Mouse (Mus musculus) MEL (cell line): ENCODE results near the gene Aifm2. TPM values are rescaled to one million over a fixed set of nuclear protein-coding genes. Genes with fewer than 3 reads are reported as not detected.
A peak's percentile ranks its signal among the peaks of the same experiment; 100 is the strongest.

Experiments
- DNase-seq: peaks from one replicate; pipeline ENCODE4 v3.0.0; 2011; ENCODE audit warnings: low read depth, low spot score
- H3K27ac ChIP-seq: 2 replicates; pipeline ENCODE4 v1.5.1; 2012; ENCODE audit warnings: low read depth, mild to moderate bottlenecking, control low read depth, low read length, moderate library complexity; ENCODE audit not compliant: control insufficient read depth
- H3K27me3 ChIP-seq, 2 experiments: fragments of 150-350 bp in 1 of 2; sonication (generic) in 1 of 2; 2 replicates each; pipeline ENCODE4 v1.6.1; 2012; ENCODE audit warnings: low read length in 2 of 2, mild to moderate bottlenecking in 2 of 2, improper control_type of control experiment in 1 of 2, moderate library complexity in 1 of 2; ENCODE audit not compliant: insufficient read depth in 2 of 2, control insufficient read depth in 1 of 2
- H3K36me3 ChIP-seq, 2 experiments: 2 replicates each; pipeline ENCODE4 v1.6.1; 2012 to 2014; ENCODE audit warnings: low read length in 2 of 2, improper control_type of control experiment in 1 of 2, inconsistent platforms in 1 of 2, mild to moderate bottlenecking in 1 of 2; ENCODE audit not compliant: insufficient read depth in 2 of 2, control insufficient read depth in 1 of 2
- H3K4me1 ChIP-seq, 2 experiments: fragments of 150-350 bp in 1 of 2; sonication (generic) in 1 of 2; 2 replicates each; pipeline ENCODE4 v1.6.1; 2012; ENCODE audit warnings: low read length in 2 of 2, improper control_type of control experiment in 1 of 2, mild to moderate bottlenecking in 1 of 2; ENCODE audit not compliant: insufficient read depth in 2 of 2, control insufficient read depth in 1 of 2
- H3K4me3 ChIP-seq, 2 experiments: fragments of 150-350 bp in 1 of 2; sonication (generic) in 1 of 2; 2 replicates each; pipeline ENCODE4 v1.5.1; 2012; ENCODE audit warnings: low read depth in 2 of 2, low read length in 2 of 2, mild to moderate bottlenecking in 2 of 2, moderate library complexity in 2 of 2, control low read depth in 1 of 2, improper control_type of control experiment in 1 of 2; ENCODE audit not compliant: control insufficient read depth in 1 of 2, insufficient read depth in 1 of 2
- H3K79me2 ChIP-seq: 2 replicates; pipeline ENCODE4 v1.6.1; 2012; ENCODE audit warnings: mild to moderate bottlenecking, low read length, moderate library complexity; ENCODE audit not compliant: control insufficient read depth, poor library complexity, insufficient read depth
- H3K9ac ChIP-seq: 2 replicates; pipeline ENCODE4 v1.6.1; 2012; ENCODE audit warnings: low read depth, mild to moderate bottlenecking, control low read depth, low read length, moderate library complexity; ENCODE audit not compliant: control insufficient read depth, poor library complexity, severe bottlenecking
- H3K9me3 ChIP-seq: fragments of 150-350 bp; sonication (generic); replicated peaks from 2 replicates; pipeline ENCODE4 v1.6.1; 2012; ENCODE audit warnings: mild to moderate bottlenecking, low read length, improper control_type of control experiment, moderate library complexity; ENCODE audit not compliant: insufficient read depth
- CTCF ChIP-seq, 3 experiments: IDR thresholded peaks in 2 of 3; conservative IDR thresholded peaks in 1 of 3; 2 replicates each; pipeline ENCODE4 v1.5.1; 2011 to 2012; ENCODE audit warnings: low read length in 3 of 3, low read depth in 2 of 3, mild to moderate bottlenecking in 2 of 3, improper control_type of control experiment in 1 of 3, inconsistent platforms in 1 of 3, mixed read lengths in 1 of 3, moderate library complexity in 1 of 3; ENCODE audit not compliant: control insufficient read depth in 1 of 3, insufficient read depth in 1 of 3, poor library complexity in 1 of 3, severe bottlenecking in 1 of 3
- E2F4 ChIP-seq: IDR thresholded peaks from 2 replicates; pipeline ENCODE4 v1.6.1; 2011; ENCODE audit warnings: low read depth, low read length, improper control_type of control experiment, borderline replicate concordance
- ELF1 ChIP-seq: IDR thresholded peaks from 2 replicates; pipeline ENCODE4 v1.6.1; 2014; ENCODE audit warnings: low read depth, mild to moderate bottlenecking, inconsistent platforms, low read length, improper control_type of control experiment, moderate library complexity
- ETS1 ChIP-seq: IDR thresholded peaks from 2 replicates; pipeline ENCODE4 v1.6.1; 2012; ENCODE audit warnings: low read depth, mild to moderate bottlenecking, inconsistent platforms, low read length, improper control_type of control experiment, moderate library complexity
- GABPA ChIP-seq: IDR thresholded peaks from 2 replicates; pipeline ENCODE4 v1.6.1; 2012; ENCODE audit warnings: low read depth, mild to moderate bottlenecking, inconsistent platforms, low read length, improper control_type of control experiment, moderate library complexity
- GATA1 ChIP-seq: IDR thresholded peaks from 2 replicates; pipeline ENCODE4 v1.6.1; 2011; ENCODE audit warnings: low read depth, low read length, improper control_type of control experiment
- HCFC1 ChIP-seq: IDR thresholded peaks from 2 replicates; pipeline ENCODE4 v1.6.1; 2012; ENCODE audit warnings: low read depth, mild to moderate bottlenecking, inconsistent platforms, low read length, improper control_type of control experiment, moderate library complexity
- JUND ChIP-seq: IDR thresholded peaks from 2 replicates; pipeline ENCODE4 v1.6.1; 2011; ENCODE audit warnings: low read depth, mild to moderate bottlenecking, improper control_type of control experiment, low read length
- KAT2A ChIP-seq: conservative IDR thresholded peaks from 2 replicates; pipeline ENCODE4 v1.6.1; 2012; ENCODE audit warnings: low read depth, low read length, improper control_type of control experiment, inconsistent platforms
- MAFK ChIP-seq: IDR thresholded peaks from 2 replicates; pipeline ENCODE4 v1.6.1; 2011; ENCODE audit warnings: low read depth, mild to moderate bottlenecking, low read length, improper control_type of control experiment, borderline replicate concordance
- MAX ChIP-seq: IDR thresholded peaks from 2 replicates; pipeline ENCODE4 v1.6.1; 2011; ENCODE audit warnings: low read length, improper control_type of control experiment
- MAZ ChIP-seq: IDR thresholded peaks from 2 replicates; pipeline ENCODE4 v1.6.1; 2012; ENCODE audit warnings: low read depth, mild to moderate bottlenecking, inconsistent platforms, low read length, improper control_type of control experiment
- MXI1 ChIP-seq: IDR thresholded peaks from 2 replicates; pipeline ENCODE4 v1.6.1; 2011; ENCODE audit warnings: mild to moderate bottlenecking, low read depth, low read length, improper control_type of control experiment
- MYB ChIP-seq: IDR thresholded peaks from 2 replicates; pipeline ENCODE4 v1.6.1; 2011; ENCODE audit warnings: mild to moderate bottlenecking, low read depth, low read length, improper control_type of control experiment
- MYC ChIP-seq: IDR thresholded peaks from 2 replicates; pipeline ENCODE4 v1.6.1; 2011; ENCODE audit warnings: low read depth, mild to moderate bottlenecking, low read length, improper control_type of control experiment, moderate library complexity
- NELFE ChIP-seq: IDR thresholded peaks from 2 replicates; pipeline ENCODE4 v1.6.1; 2011; ENCODE audit warnings: low read depth, low read length, improper control_type of control experiment
- NRF1 ChIP-seq: IDR thresholded peaks from 2 replicates; pipeline ENCODE4 v1.6.1; 2014; ENCODE audit warnings: low read depth, mild to moderate bottlenecking, inconsistent platforms, low read length, improper control_type of control experiment, moderate library complexity; ENCODE audit not compliant: poor library complexity, insufficient read depth, severe bottlenecking
- POLR2A ChIP-seq, 2 experiments: IDR thresholded peaks; 2 replicates each; pipeline ENCODE4 v1.6.1; 2011 to 2012; ENCODE audit warnings: low read length in 2 of 2, mild to moderate bottlenecking in 2 of 2, control low read depth in 1 of 2, improper control_type of control experiment in 1 of 2, low read depth in 1 of 2, moderate library complexity in 1 of 2; ENCODE audit not compliant: control insufficient read depth in 1 of 2, insufficient read depth in 1 of 2, poor library complexity in 1 of 2
- POLR2AphosphoS2 ChIP-seq: IDR thresholded peaks from 2 replicates; pipeline ENCODE4 v1.6.1; 2011; ENCODE audit warnings: low read length, improper control_type of control experiment
- RAD21 ChIP-seq: IDR thresholded peaks from 2 replicates; pipeline ENCODE4 v1.6.1; 2011; ENCODE audit warnings: mild to moderate bottlenecking, low read depth, low read length, improper control_type of control experiment
- RCOR1 ChIP-seq: IDR thresholded peaks from 2 replicates; pipeline ENCODE4 v1.6.1; 2012; ENCODE audit warnings: low read depth, mild to moderate bottlenecking, inconsistent platforms, low read length, improper control_type of control experiment
- SIN3A ChIP-seq: IDR thresholded peaks from 2 replicates; pipeline ENCODE4 v1.6.1; 2012; ENCODE audit warnings: low read length, improper control_type of control experiment, inconsistent platforms
- SMC3 ChIP-seq: IDR thresholded peaks from 2 replicates; pipeline ENCODE4 v1.6.1; 2011; ENCODE audit warnings: low read depth, low read length, improper control_type of control experiment
- TAL1 ChIP-seq: IDR thresholded peaks from 2 replicates; pipeline ENCODE4 v1.6.1; 2012; ENCODE audit warnings: mild to moderate bottlenecking, inconsistent platforms, low read length, moderate library complexity, mixed read lengths
- TBP ChIP-seq: IDR thresholded peaks from 2 replicates; pipeline ENCODE4 v1.8.0; 2011; ENCODE audit warnings: low read depth, low read length, improper control_type of control experiment
- TCF12 ChIP-seq: IDR thresholded peaks from 2 replicates; pipeline ENCODE4 v1.6.1; 2014; ENCODE audit warnings: low read depth, mild to moderate bottlenecking, inconsistent platforms, low read length, improper control_type of control experiment, moderate library complexity
- UBTF ChIP-seq: IDR thresholded peaks from 2 replicates; pipeline ENCODE4 v1.6.1; 2012; ENCODE audit warnings: low read depth, mild to moderate bottlenecking, inconsistent platforms, low read length, improper control_type of control experiment, moderate library complexity, borderline replicate concordance; ENCODE audit not compliant: insufficient read depth
- USF1 ChIP-seq: IDR thresholded peaks from 2 replicates; pipeline ENCODE4 v1.6.1; 2014; ENCODE audit warnings: low read depth, mild to moderate bottlenecking, inconsistent platforms, low read length, improper control_type of control experiment, moderate library complexity
- ZC3H11A ChIP-seq: IDR thresholded peaks from 2 replicates; pipeline ENCODE4 v1.6.1; 2012; ENCODE audit warnings: low read depth, mild to moderate bottlenecking, inconsistent platforms, low read length, improper control_type of control experiment
- ZKSCAN1 ChIP-seq: IDR thresholded peaks from 2 replicates; pipeline ENCODE4 v1.6.1; 2012; ENCODE audit warnings: low read depth, mild to moderate bottlenecking, inconsistent platforms, low read length, improper control_type of control experiment, moderate library complexity
- ZMIZ1 ChIP-seq: IDR thresholded peaks from 2 replicates; pipeline ENCODE4 v1.6.1; 2012; ENCODE audit warnings: low read depth, mild to moderate bottlenecking, inconsistent platforms, low read length, improper control_type of control experiment, moderate library complexity
- ZNF384 ChIP-seq: IDR thresholded peaks from 2 replicates; pipeline ENCODE4 v1.6.1; 2012; ENCODE audit warnings: low read depth, mild to moderate bottlenecking, inconsistent platforms, low read length, improper control_type of control experiment
- polyA plus RNA-seq, 2 experiments: library from polyadenylated mRNA; stranded (reverse) in 1 of 2; unstranded in 1 of 2; fragments of >175 nt in 1 of 2; fragments of >200 nt in 1 of 2; gene quantifications; 2 replicates each; pipeline versions ENCODE4 v1.2.1 to v1.2.4; 2012; ENCODE audit warnings: low replicate concordance in 2 of 2, low read depth in 1 of 2; ENCODE audit not compliant: insufficient read length in 2 of 2, insufficient read depth in 1 of 2, missing spikeins in 1 of 2
- total RNA-seq: library from RNA; depleted of rRNA; stranded (reverse); fragments of 300-350 nt; gene quantifications from 2 replicates; pipeline ENCODE4 v1.2.3, GENCODE M21; 2012

Gene Aifm2
- total and polyA plus RNA-seq, 3 experiments: 13.4 to 17.7 TPM; not detected in 1

- DNase-seq: peak; percentile 99
- Histone ChIP-seq H3K9ac (peak within 1 kb of the TSS; percentile 83), H3K9me3 (no peaks in the 10 kb centered on the region), H3K4me1 (peaks cover 0 to 12% of the 10 kb centered on the region in 2 experiments; a peak in 3 of 4 replicates), H3K79me2 (peaks cover 33% of the 10 kb centered on the region), H3K27ac (peak within 1 kb of the TSS; percentile 73), H3K27me3 (no peaks in the 10 kb centered on the region), H3K4me3 (peak within 1 kb of the TSS; percentile 86 to 98), H3K36me3 (peaks cover 7 to 9% of the 10 kb centered on the region in 2 experiments)
- TF ChIP-seq NRF1: peak; percentile 44; the same call in 1 of the 2 replicates
- TF ChIP-seq HCFC1: peak; percentile 95
- no peak for TF ChIP-seq TAL1
- TF ChIP-seq CTCF (IDR thresholded peaks at IDR 0.05 in 2 of 3, conservative IDR thresholded peaks at IDR 0.05 in 1 of 3; ENCODE audit: control insufficient read depth in 1 of 3, insufficient read depth in 1 of 3, low read depth in 2 of 3, low read length in 3 of 3, poor library complexity in 1 of 3, severe bottlenecking in 1 of 3): peak; percentile 30 to 82 (median 44); a peak in 5 of 6 replicates
- TF ChIP-seq ELF1: peak; percentile 51; the same call in 1 of the 2 replicates
- TF ChIP-seq MAZ: 0 out of 2 replicates have a peak, but pooled peaks have one; percentile 49
- no peak for TF ChIP-seq GABPA
- TF ChIP-seq POLR2AphosphoS2: 0 out of 2 replicates have a peak, but pooled peaks have one; percentile 49
- peak; percentile 98 for TF ChIP-seq SIN3A
- no peak for TF ChIP-seq ZKSCAN1
- TF ChIP-seq MYB: no peak
- peak; percentile 72; the same call in 1 of the 2 replicates for TF ChIP-seq MAX
- TF ChIP-seq UBTF: no peak
- peak; percentile 74; the same call in 1 of the 2 replicates for TF ChIP-seq MYC
- TF ChIP-seq RCOR1: no peak
- no peak for TF ChIP-seq ETS1
- 0 out of 2 replicates have a peak, but pooled peaks have one; percentile 44 for TF ChIP-seq ZMIZ1
- TF ChIP-seq MAFK: no peak
- TF ChIP-seq ZNF384: no peak
- no peak for TF ChIP-seq TCF12
- TF ChIP-seq JUND: peak; percentile 36; the same call in 1 of the 2 replicates
- peak; percentile 95 for TF ChIP-seq MXI1
- TF ChIP-seq E2F4: no peak
- TF ChIP-seq GATA1: no peak
- peak; percentile 81 for TF ChIP-seq RAD21
- TF ChIP-seq POLR2A (IDR thresholded peaks at IDR 0.05; ENCODE audit: control insufficient read depth in 1 of 2, insufficient read depth in 1 of 2, low read depth in 1 of 2, low read length in 2 of 2, poor library complexity in 1 of 2): peak; percentile 57 to 85; a peak in 3 of 4 replicates
- no peak for TF ChIP-seq USF1
- peak; percentile 60 for TF ChIP-seq ZC3H11A
- 0 out of 2 replicates have a peak, but pooled peaks have one; percentile 17 for TF ChIP-seq TBP
- TF ChIP-seq SMC3: peak; percentile 71
- TF ChIP-seq KAT2A: peak; percentile 67; the same call in 1 of the 2 replicates
- peak; percentile 89 for TF ChIP-seq NELFE
Measured at GRCm38 (mm10) chr10:61694870-61695670, 20.0 kb upstream of the Aifm2 start, which contains the start of gene Tysnd1. TSS of gene Tysnd1 (plus strand) at chr10:61695514.
